Mouse (Mus musculus) mouse trophoblast stem cell (cell line): Measurements from ENCODE around the gene Wfdc6a.

Source experiments
- in situ Hi-C, 2 experiments: fragments of 300-500 bp; cut with MseI, MboI; formaldehyde crosslinking; loops; 2 replicates in 1 of 2; 3 replicates in 1 of 2; pipeline ENCODE4 v1.15.1; 2025

The Wfdc6a gene

GRCm38 (mm10) chr2:164550895-164551269 is 34.4 kb downstream of the Wfdc6a start:
- in situ Hi-C loops: no loop called here

DNA sequence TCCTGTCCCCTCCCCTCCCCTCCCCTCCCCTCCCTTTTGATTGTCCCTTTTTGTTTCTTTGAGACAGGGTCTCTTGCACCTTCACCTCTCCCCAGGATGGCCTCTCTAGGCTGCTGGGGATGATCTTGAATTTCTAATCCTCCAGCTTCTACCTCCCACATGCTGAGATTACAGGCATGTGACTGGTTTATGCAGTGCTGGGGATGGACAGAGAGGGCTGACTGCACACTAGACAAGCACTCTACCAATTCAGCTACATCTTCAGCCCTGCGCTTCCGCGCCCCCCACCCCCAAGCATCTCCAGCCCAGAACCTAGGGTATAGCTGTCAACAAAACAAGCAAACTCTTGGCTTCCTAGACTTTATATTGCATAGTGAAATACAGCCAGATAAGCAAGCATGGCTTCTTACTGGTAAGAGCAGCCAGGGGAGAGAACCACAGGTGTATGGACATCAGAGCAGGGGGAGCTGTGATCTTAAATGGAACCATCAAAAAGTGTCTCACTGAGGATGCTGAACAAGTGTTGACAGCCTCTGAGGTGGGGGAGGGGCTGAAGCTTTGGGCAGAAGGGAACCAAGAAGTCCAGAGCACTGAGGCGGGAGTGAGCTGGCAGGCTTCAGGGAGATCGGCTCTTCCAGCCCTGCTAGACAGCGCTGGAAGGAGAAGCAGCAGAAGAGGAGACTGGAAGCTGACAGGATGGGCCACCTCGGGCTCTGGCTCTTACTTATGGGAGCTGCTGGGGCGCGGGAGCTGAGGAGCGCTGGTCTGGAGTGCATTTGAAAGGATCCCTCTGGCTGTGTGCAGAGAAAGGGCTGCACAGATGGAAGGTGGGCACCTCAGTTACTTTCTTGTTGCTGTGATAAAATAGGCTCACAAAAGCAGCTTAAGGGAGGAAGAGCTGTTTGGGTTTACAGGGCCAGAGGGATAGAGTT is 35.0 kb downstream of the Wfdc6a start:
- in situ Hi-C loops: no loop called here

- in situ Hi-C loops: no loop called here
Observed at GRCm38 (mm10) chr2:164549338-164549737, 35.9 kb downstream of the Wfdc6a start.

DNA sequence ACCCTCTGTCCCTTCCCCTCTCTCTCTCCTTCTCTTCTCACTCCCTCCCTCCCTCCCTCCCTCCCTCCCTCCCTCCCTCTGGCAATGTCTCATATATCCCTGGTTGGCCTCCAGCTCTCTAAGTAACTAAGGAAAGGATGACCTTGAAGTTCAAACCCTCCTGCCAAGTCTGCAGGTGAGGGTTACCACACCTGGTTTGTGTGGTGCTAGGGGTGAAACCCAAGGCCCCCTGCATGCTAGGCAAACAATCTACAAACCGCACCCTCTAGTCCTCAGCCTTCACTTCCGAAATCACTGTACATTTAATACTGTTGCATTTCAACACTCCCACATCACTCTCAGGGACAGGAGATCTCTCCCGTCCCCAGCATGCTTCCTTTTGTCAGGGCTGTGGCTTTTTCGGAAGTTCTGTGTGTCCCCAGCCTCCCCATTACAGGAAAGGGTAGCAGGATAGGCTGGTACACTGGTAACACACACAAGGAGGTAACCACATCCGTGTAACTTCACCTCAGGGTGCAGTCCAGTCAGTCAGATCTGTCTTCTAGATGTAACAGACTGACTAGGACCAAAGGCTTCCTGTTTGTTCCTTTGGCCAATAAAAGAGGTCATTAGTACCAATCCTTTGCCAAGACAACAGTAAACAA is 40.7 kb downstream of the Wfdc6a start:
- in situ Hi-C loops: no loop called here

GRCm38 (mm10) chr2:164543745-164544144 is 41.5 kb downstream of the Wfdc6a start:
- in situ Hi-C loops: no loop called here

- in situ Hi-C loops: no loop called here
Observed at GRCm38 (mm10) chr2:164542598-164542997, 42.6 kb downstream of the Wfdc6a start.

- in situ Hi-C loops: no loop called here
Observed at GRCm38 (mm10) chr2:164542132-164542531, 43.1 kb downstream of the Wfdc6a start.

DNA sequence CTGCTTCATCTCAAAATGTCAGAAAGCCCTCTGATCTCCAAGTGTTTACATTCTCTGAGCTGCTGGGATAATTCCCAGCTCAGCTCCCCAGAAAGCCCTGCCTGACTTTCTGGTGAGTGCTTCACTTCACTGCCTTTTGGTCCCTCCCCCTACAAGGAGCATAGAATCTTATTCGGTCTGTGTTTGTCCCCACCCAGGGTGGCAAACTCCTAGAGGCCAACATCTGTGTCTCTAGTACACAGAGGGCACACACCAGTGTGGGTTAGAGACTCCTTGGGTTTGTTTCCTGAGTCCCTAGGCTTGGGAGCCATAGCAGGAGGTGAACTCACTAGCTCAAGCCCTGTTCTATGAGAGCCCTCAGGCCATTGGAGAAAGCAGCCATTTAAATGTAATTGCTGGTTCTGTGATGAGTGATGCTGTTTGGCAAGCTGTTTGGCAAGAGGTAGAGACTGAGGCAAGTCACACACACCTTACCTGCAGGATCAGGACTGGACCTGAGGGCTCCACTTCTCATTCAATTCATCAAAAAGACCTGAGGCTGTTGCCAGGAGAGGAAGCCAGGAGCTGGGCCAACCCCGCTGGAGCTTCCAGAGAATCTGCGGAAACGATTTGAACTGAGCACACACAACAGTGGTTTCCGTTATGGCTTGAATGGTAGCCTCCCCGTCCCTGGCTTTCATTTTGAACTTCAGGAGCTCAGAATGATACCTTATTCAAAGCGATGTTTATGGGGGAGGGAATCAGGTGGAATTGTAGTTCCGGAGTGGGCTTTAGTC is 44.4 kb downstream of the Wfdc6a start:
- in situ Hi-C loops: no loop called here

- in situ Hi-C loops: no loop called here
Observed at GRCm38 (mm10) chr2:164537003-164537402, 48.2 kb downstream of the Wfdc6a start.

DNA sequence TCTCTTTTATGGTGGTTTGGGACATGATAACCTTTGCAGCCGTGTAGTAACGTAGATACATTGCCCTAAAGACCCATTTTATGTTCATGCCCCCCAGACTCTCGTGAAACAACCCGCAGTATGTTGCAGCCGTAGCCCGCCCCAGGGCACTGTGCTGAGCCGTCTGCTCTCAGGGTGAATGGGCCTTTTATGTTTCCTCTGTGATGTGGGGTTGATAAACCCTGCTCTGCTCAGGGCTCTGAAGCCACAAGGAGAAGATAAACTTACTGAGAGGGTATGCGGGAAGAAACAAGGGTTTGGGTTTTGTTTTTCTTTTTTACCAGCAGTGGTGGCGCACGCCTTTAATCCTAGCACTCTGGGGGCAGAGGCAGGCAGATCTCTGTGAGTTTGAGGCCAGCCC is 50.9 kb downstream of the Wfdc6a start:
- in situ Hi-C loops: no loop called here

GRCm38 (mm10) chr2:164531169-164531568 is 54.1 kb downstream of the Wfdc6a start:
- in situ Hi-C loops: no loop called here
